ENCODE assay signal across 13 mouse cellular contexts in genomic region chr4:101244257-101245011, GRCm38 (mm10). TPM values are rescaled to one million over a fixed set of nuclear protein-coding genes. Genes with fewer than 3 reads are reported as not detected.
A peak's percentile ranks its signal among the peaks of the same experiment; 100 is the strongest.
DNase-seq lines count a peak whose midpoint lies in the region; ATAC-seq and TF ChIP-seq lines count a peak whose summit lies in the region.
"Had no signal": no experiment of that assay in that cellular context is flagged by ENCODE, and none has a peak within 500 bp of the region (broad histone marks: within the 10 kb centered on the region; RNA-seq: fewer than 3 reads in every experiment).

No protein-coding gene starts in this region.

- ATAC-seq in granulocyte monocyte progenitor cell, adult 5-6 weeks (replicated peaks; ENCODE audit: poor library complexity, severe bottlenecking): peak; percentile 28; the same call in 1 of the 2 replicates
- ATAC-seq: intestine, embryonic 15.5 days had no signal

- H3K27ac ChIP-seq in layer of hippocampus, adult 2 months: peak overlapping the region; percentile 28
- H3K27ac ChIP-seq: heart, embryonic 10.5 days; intestine, embryonic 15.5 days; lung, embryonic 15.5 days; neural tube, embryonic 13.5 days had no signal

- H3K4me3 ChIP-seq in layer of hippocampus, adult 2 months: no peak overlapping the region
- H3K4me3 ChIP-seq: erythroblast, embryonic 14.5 days; heart, embryonic 10.5 days; intestine, embryonic 15.5 days; lung, embryonic 15.5 days; neural tube, embryonic 13.5 days had no signal

- TF ChIP-seq CTCF in layer of hippocampus, adult 2 months (conservative IDR thresholded peaks at IDR 0.05): no peak

- peak; percentile 14 to 46 for DNase-seq in layer of hippocampus, adult 2 months (ENCODE audit: low spot score in 2 of 2)
- no peak for DNase-seq in layer of hippocampus, adult 9-10 months (ENCODE audit: low spot score)
- DNase-seq in CD4-positive, CD25-positive, alpha-beta regulatory T cell, adult 2 months (ENCODE audit: low read depth, low spot score): peak; percentile 52
- peak; percentile 17 to 55 for DNase-seq in right cerebral cortex, adult 2 months (ENCODE audit: low spot score in 2 of 2)
- no peak for DNase-seq in spleen, postnatal 14 days (ENCODE audit: low spot score in 2 of 2)
- no peak for DNase-seq in thymus, postnatal 10 days (ENCODE audit: low spot score in 2 of 2)
- DNase-seq: adrenal gland, adult 2 months had no signal

RNA-seq across cellular contexts. Expression of gene Jak1, which starts 20.6 kb away (rescaled TPM):
- 100 to 1,000 TPM; 124 to 128 TPM for total RNA-seq in layer of hippocampus, adult 2 months (2021)
- 46.7 and 47.4 TPM in 2 replicates for total RNA-seq in granulocyte monocyte progenitor cell, adult 5-6 weeks (2014; fragmentation: Nextera tagmentation)
- 52.4 and 57.7 TPM in 2 replicates for total RNA-seq in granulocyte monocyte progenitor cell, adult 5-6 weeks (2017)

Comparison
In these comparisons a context has a peak if more than half of its experiments do, and no peak if none do; other contexts are left out.
1. DNase-seq: peak in layer of hippocampus, adult 2 months (2 of 2), CD4-positive, CD25-positive, alpha-beta regulatory T cell, adult 2 months (single experiment) and right cerebral cortex, adult 2 months (2 of 2); none in layer of hippocampus, adult 9-10 months (single experiment), spleen, postnatal 14 days (0 of 2) and thymus, postnatal 10 days (0 of 2).